In genomic region chr3:122022355-122022754, GRCm38 (mm10) we compare ENCODE assay signal across 14 mouse cellular contexts. TPM values are rescaled to one million over a fixed set of nuclear protein-coding genes. Genes with fewer than 3 reads are reported as not detected.
"Had no signal": no experiment of that assay in that cellular context is flagged by ENCODE, and none has a peak within 500 bp of the region (broad histone marks: within the 10 kb centered on the region; RNA-seq: fewer than 3 reads in every experiment).

No protein-coding gene starts in this region.

- H3K4me2 ChIP-seq: limb, embryonic 13.5 days; liver, embryonic 12.5 days; lung, embryonic 14.5 days; midbrain, embryonic 15.5 days; neural tube, embryonic 12.5 days had no signal

- H3K9ac ChIP-seq: limb, embryonic 13.5 days; liver, embryonic 12.5 days; lung, embryonic 14.5 days; midbrain, embryonic 15.5 days; neural tube, embryonic 12.5 days had no signal

- DNase-seq: kidney, adult 8-10 months; kidney, postnatal 25 days; left cerebral cortex, postnatal 4 days; lung, embryonic 14.5 days; lung, postnatal 10 days; thymus, postnatal 4 days had no signal

- H3K27me3 ChIP-seq: limb, embryonic 13.5 days; liver, embryonic 12.5 days; midbrain, embryonic 15.5 days; neural tube, embryonic 12.5 days had no signal

- H3K36me3 ChIP-seq: limb, embryonic 13.5 days; liver, embryonic 12.5 days; midbrain, embryonic 10.5 days; midbrain, embryonic 15.5 days; neural tube, embryonic 12.5 days had no signal

- ATAC-seq: liver, embryonic 12.5 days; midbrain, embryonic 15.5 days had no signal

- H3K4me1 ChIP-seq: liver, embryonic 12.5 days; midbrain, embryonic 10.5 days; midbrain, embryonic 15.5 days; neural tube, embryonic 12.5 days had no signal

- H3K4me3 ChIP-seq: limb, embryonic 13.5 days; liver, embryonic 12.5 days; midbrain, embryonic 10.5 days; midbrain, embryonic 15.5 days; neural tube, embryonic 12.5 days had no signal

- H3K27ac ChIP-seq: limb, embryonic 13.5 days; liver, embryonic 12.5 days; midbrain, embryonic 10.5 days; midbrain, embryonic 15.5 days; neural tube, embryonic 12.5 days; stomach, postnatal 0 days had no signal

- H3K9me3 ChIP-seq: limb, embryonic 13.5 days; liver, embryonic 12.5 days; midbrain, embryonic 10.5 days; midbrain, embryonic 15.5 days; neural tube, embryonic 12.5 days had no signal

RNA-seq across cellular contexts. Expression of gene Abca4, which starts 21.9 kb away (rescaled TPM):
- total RNA-seq: monocyte, adult 5-6 weeks; neutrophil, adult 5-6 weeks had no signal
